Mouse (Mus musculus): ENCODE measurements at regions not wholly inside any gene's neighbourhood (a gene's known extent, or its start where the extent isn't known, plus 50 kb on each side); places are given as distances from the start of the nearest gene placed in this dataset.
A peak's percentile ranks its signal among the peaks of the same experiment; 100 is the strongest.

DNA sequence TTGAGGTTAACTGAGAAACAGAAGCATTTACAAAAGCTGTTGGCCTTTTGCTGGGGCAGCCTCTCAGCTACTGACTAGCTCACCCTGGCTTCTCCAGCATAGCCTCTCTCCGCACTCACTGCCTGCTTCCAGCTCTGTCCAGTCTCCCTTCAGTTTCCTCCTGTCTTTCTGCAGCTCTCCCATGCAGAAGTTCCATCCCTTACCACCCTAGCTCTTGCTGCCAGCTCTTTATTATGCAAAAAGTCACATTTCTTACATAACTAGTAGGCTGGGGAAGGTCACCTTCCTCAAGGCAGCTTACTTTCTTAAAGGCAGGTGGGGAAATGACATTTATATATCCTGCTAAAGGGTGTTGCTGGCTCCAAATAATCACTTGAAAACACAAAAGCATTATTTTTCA lies 91.1 kb upstream of the Prok2 start:
- DNase-seq = no peak

DNA sequence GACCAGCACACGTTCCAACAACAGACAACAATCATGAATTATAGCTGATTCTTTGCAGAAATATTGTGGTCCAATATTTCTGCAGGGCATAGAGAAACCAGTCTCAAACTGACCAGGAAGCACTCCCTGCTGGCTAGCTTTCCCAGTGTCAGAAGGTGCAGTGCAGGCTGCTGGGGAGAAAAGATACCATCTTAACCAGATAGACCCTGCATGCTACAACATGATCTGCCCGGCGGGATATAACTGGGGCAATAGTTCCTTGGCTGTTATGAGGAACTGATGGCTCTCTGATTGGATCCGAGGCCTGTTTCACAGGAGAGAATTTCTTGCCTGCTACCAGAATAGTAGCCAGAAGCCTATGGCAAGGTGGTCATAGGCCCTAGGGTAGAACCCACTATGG lies 86.9 kb upstream of the Prok2 start:
- no peak for DNase-seq

DNA sequence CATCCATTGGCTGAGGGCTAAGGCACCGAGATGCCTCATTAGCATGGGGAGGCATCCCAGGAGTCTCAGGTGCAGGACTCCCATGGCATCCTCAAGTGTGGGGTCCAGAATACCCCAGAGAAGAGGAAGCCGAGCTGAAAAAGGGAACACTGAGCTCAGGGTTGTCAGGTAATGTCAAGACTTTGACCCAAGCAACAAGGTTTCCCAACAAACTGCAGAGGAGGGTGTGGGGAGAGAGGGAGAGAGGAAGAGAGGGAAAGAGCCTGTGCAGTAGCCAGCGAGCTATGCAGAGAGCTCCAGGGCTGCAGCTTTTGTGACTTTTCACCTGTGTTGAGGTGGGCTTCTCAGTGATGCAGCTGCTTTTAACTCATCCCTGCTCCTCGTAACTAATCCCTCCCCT lies 85.7 kb upstream of the Prok2 start:
- DNase-seq = no peak

DNA sequence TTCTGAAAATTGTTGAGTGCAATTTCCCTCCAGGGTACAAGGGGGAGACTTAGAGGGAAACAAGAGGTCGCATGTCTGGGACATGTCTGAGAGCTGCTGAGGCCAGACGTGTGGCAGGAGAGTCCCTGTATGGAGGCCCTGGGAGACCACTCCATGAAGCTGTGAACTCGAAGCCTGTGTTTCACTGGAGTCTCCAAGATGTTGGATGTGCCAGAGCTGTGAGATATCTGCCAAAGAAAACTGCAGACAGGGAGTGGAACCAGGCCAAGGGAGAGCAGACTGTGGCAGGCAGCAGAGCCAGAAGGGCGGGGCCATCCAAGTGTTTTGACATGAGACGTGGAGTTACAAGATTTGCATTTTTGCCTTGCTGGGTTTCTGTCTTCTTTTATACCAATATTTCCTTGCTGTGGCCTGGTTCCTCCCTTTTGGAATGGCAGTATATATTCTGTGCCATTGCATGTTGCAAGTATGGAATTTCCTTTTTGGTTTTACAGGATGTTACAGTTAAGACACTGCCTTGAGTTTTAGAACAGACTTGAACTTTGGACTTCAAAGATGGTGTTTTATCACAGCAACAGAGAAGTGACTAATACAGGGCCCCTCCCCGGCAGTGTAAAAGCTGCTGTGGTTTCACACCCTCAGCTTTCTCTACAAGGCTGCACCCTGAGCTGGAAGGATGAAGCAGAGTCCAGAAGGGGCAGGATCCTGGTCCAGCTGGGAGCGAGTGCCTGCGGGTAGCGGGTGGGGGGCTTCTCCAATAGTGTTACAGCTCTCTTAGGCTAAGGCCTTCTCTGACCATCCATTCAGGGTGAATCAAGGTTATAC lies 85.0 kb upstream of the Prok2 start:
- DNase-seq = peak in 1 of 2 experiments; percentile 11

DNA sequence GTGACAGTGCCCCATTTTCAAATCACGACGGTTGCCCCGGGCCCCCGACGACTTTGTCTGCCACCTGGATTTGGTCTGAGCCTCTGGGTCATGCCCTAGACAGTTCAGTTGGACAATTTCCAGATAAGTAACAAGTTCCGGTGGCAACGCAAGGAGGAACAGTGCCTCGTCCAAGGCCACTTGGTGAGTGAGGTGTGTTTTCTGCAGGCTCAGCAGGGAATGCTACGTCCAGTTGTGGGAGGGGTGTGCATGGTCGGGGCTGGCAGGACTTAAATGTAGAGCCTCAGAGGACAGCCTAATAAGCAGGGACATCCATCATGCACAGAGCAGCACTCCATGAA lies 78.7 kb upstream of the Prok2 start:
- no peak for DNase-seq

DNA sequence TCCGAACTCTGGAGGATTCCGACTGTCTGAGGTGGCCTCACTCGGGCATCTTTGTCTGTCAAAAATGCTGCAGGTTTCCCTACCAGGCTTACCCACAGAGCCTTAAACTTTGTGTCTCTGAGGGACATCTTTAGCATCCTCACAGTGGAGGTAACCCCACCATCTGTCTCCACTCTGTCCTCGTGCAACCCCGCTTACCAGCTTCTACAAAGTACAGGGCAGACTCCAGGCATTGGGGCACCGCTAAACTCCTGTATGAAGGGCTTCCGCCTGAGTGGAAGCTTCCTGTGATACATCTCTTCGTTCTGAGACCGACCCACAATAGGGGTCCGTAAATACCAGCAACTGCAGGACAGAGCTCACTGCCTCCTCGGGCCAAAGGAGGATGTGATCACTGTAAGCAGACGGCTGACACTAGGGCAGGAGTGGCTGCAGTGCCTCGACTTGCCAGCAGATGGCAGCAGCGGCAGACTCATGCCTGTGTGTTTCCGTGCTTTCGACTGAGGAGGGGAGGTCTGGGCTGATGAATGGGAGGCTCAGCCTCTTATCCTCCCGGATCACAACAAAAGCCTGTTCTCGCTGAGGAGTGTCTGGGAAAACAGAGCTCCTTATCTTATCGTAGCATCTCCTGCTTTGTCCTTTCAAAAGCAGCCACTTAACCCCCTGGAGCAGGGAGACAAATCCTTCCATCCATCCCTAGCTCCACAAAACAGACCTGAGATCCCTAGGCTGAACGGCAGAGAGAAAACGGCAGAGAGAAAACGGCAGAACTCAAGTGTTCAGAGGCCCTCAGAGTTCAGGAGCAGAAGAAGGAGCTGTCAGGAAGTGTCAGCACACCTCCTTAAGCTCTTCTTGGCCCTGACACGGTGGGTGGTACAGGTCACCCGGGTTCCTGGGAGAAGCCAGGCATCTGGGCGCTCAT lies 78.1 kb upstream of the Prok2 start:
- peak; percentile 68 to 69 for DNase-seq

DNA sequence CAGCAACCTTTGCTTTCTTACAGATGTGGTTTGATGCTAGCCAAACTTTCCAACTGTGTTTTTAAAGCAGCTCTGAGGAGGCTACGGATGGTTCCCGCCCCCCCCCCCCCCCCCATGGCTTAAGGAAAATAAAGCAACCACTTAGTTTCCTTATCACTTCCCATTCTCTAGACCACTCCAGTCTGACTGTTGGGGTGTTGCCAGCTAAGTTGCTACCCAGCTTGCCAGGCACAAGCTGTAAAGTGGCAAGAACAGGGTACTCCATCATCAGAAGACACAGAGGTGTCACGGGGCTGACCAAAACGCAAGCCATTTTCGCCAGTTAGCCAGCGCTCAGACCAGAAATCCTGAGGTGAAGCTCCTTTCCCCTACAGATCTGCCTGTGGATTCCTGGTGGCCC lies 74.7 kb upstream of the Prok2 start:
- DNase-seq = no peak

DNA sequence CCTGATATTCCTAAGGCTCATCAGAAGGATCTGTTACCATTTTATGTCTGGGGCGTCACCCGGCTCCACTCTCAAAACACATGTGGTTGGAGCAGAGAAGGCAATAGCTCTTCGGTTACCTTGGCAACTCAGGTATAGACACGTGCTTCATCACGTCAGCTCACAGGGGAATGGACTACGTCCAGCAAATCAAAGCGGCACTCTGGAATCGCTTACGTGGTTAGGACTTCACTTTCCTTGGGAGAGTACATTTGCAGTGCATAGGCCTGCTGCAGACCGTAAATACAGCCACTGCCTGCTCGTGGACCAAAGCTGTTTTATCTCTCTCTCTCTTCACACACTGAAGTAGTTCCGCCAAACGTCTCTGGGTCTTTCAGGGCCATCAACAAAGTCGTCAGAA lies 74.1 kb upstream of the Prok2 start:
- DNase-seq = no peak

DNA sequence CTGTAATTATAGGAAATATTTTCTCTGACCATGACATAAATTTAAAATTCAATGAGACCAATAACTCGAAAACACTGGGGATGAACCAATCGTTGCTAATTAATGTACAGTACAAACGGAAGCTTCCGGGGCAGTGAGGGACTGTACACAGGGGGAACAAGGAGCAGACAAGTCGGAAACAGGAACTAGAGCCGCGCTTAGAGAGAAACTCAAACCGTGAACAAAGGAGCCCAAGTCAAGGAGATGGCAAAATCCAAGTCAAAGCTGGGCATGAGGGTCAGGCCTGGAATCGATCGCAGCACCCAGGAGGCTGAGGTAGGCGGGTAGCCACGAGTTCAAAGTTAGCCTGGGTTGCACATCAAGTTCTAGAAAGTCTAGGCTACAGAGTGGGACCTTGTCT lies 70.2 kb upstream of the Prok2 start:
- no peak for DNase-seq

DNA sequence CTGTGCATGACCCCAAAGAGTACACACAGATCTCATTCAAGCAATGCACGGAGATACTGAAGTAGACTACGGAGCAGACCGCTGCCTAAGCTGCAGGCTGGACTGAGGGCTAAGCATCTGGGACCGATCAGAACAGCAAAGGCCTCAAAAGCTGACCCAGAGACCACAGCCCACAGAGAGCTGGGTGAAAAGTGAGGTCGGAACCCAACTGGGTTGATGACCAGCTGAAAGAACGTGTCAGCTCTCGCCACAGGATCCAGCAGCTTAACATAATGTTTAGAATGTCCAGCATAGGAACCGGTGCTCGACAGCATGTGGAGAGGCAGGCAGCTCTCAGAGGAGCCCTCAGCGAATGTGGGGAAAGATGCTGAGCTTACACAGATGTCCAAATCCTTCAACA lies 67.4 kb upstream of the Prok2 start:
- DNase-seq = no peak

DNA sequence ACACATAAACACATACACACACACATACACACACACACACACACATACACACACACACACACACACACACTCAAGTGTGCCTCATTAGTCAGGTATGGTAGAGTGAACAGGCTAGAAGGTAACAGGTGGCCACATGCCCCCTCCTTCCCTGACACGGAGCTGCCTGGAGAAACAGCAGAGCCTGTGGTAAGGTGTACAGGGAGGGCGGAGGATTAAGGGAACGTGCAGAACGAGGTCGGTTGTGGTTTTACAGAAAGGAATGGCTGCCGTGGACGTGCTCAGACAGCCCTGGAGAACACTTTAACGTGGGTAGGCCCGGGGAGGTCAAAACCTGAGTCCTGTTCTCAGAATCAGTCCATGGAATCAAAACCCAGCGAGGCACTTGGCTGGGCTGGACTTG lies 66.2 kb upstream of the Prok2 start:
- DNase-seq = no peak

DNA sequence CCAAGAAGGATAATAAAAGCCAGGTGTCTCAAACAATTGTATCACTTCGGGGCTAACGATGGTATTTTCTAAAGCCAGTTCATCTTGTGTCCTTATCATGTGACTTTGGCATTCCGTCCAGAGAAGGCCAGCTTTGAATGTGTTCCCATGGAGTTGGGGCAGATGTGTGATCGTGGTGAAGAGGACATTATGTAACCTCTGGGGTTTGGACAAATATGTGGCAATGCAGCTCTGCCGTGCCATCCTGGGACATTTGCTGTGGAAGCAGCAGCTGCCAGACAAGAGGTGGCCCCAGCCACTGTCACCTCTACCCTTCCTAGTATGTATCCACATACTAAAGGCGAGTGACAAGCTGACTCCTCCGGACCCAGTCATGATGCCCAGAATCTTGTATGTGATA lies 60.8 kb upstream of the Prok2 start:
- no peak for DNase-seq

DNA sequence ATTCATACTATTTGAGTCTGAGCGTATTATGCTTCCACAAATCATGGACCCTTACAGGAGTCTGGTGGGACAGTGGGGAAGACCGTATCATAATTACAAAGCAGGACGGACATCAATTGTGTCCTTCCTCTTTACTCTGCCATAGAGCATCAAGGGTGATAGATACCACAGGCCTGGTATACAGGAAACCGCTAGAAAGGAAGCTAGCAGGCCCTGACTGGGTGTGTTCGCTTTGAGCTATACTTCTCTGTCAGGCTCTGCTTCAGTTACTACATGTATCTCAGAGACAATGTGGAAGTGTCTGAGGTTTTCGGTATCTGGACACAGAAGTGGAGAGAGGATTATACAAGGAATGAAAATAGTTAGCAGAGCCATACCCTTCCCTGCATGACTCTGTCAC lies 59.0 kb upstream of the Prok2 start:
- no peak for DNase-seq

DNA sequence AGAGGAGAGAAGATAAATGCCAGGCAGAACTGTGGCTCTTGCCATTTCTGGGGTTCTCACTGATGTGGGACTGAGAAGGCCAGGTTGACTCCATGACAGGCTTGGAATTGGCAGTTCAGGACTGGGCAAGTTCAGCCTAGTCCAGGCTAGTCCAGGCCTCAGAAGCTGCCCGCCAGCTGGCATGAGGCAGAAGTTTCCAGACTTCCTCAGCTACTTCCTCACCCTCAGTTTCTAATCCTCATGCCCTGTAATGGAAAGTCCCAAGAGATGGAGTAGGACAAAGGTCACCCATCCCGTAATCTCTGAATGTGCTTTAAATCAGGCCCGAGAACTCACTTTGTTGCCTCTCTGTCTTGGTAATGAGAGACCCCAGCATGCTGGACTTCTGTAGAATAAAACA lies 58.6 kb upstream of the Prok2 start:
- DNase-seq = no peak

DNA sequence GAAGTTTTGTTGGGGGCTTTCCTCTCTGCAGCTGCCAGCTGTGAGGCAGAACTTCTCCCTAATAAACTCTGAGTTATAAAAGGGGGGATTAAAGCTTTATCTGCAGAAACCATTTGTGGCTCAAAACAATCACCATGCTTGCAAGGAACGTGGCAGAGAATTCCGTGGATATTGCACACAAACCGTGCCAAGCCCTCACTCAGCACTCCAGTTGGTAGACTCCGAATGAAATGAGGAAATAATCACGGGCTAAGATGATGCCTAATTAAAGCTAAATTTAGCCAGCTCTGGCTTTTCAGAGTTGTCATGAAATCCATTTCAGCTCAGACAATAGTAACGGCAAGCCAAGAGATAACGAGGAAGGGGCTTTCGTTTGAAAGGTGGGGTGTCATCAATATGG lies 58.1 kb upstream of the Prok2 start:
- no peak for DNase-seq

DNA sequence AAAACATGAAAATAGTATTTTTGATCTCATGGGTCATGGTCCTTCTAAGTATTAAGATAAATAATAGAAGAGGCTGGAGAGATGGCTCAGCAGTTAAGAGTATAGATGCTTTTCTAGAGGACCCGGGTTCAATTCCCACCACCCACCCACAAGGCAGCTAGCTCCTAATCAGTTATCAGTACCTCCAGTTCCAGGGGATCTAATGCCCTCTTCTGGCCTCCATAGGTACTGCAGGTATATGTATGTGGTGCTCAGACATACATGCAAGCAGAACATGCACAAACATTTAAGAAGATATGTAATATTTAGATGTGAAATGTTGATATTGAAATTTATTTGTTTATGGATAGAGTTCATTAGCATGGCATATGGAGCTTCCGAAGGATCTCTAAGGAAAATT lies 56.8 kb upstream of the Prok2 start:
- no peak for DNase-seq

Measured in thymus, adult 18-20 months (tissue).